ENCODE assay signal across 7 mouse cellular contexts in the genomic region with DNA sequence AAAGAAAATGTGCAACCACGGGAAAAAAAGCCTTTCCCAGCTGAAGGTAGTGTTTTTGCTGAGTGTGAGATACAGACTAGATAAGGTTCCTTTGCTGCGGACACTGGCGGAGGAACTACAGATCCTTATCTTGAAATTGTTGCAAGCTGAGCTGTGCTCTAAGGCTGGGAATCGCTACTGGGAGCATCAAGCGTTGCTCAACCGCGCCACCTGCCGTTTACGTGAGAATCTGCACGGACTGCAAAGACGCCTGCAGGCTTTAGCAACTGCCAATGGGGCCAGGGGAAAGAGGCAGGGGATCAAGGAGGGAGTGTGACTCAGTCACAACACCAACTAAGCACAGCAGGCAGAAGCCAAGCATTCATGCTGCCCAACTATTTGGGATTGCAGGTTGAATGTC.
DNase-seq lines count a peak whose midpoint lies in the region; ATAC-seq and TF ChIP-seq lines count a peak whose summit lies in the region.

No protein-coding gene starts in this region.

- H3K9ac ChIP-seq in intestine, postnatal 0 days (ENCODE audit: low read depth, low read length), result no peak overlapping the region
- H3K9ac ChIP-seq in midbrain, embryonic 15.5 days, result no peak overlapping the region

- H3K27me3 ChIP-seq in intestine, postnatal 0 days (replicated peaks; ENCODE audit: control insufficient read depth, insufficient read depth, low read length), result no peaks in the 10 kb centered on the region
- H3K27me3 ChIP-seq in limb, embryonic 10.5 days (ENCODE audit: low read depth, poor library complexity, severe bottlenecking), result no peaks in the 10 kb centered on the region
- no peaks in the 10 kb centered on the region for H3K27me3 ChIP-seq in midbrain, embryonic 15.5 days (replicated peaks)
- no peaks in the 10 kb centered on the region for H3K27me3 ChIP-seq in spleen, adult 2 months (ENCODE audit: control insufficient read depth, insufficient read depth, low read length)

- no peaks in the 10 kb centered on the region for H3K36me3 ChIP-seq in intestine, postnatal 0 days (ENCODE audit: control insufficient read depth, insufficient read depth)
- no peaks in the 10 kb centered on the region for H3K36me3 ChIP-seq in limb, embryonic 10.5 days
- H3K36me3 ChIP-seq in midbrain, embryonic 15.5 days (replicated peaks), result no peaks in the 10 kb centered on the region
- no peaks in the 10 kb centered on the region for H3K36me3 ChIP-seq in spleen, adult 2 months (ENCODE audit: control insufficient read depth, insufficient read depth, low read length)

- peak; percentile 99 for TF ChIP-seq CTCF in intestine, postnatal 0 days (IDR thresholded peaks at IDR 0.05; ENCODE audit: low read depth)
- TF ChIP-seq CTCF in spleen, adult 2 months (IDR thresholded peaks at IDR 0.05; ENCODE audit: extremely low read depth, insufficient read depth, insufficient read length, insufficient replicate concordance), result peak; percentile 93

- H3K4me3 ChIP-seq in intestine, postnatal 0 days (ENCODE audit: low read depth, low read length), result no peak overlapping the region
- H3K4me3 ChIP-seq in limb, embryonic 10.5 days, result no peak overlapping the region
- no peak overlapping the region for H3K4me3 ChIP-seq in midbrain, embryonic 15.5 days
- H3K4me3 ChIP-seq in spleen, adult 2 months (ENCODE audit: extremely low read depth, insufficient read depth, insufficient read length), result no peak overlapping the region

- DNase-seq in adrenal gland, adult 2 months, result peak; percentile 85
- peak; percentile 95 for DNase-seq in embryo, embryonic 10.5 days (ENCODE audit: low spot score)
- peak; percentile 96 for DNase-seq in heart, adult 11 months
- peak; percentile 89 for DNase-seq in limb, embryonic 10.5 days (ENCODE audit: low spot score)
- peak; percentile 22 to 67 for DNase-seq in spleen, adult 2 months (ENCODE audit: low read depth in 1 of 2, low spot score in 2 of 2)

- WGBS in intestine, postnatal 0 days, result 0% methylated on average over 11 of the region's 11 CpGs
- WGBS in limb, embryonic 10.5 days, result 0% methylated on average over 11 of the region's 11 CpGs
- 1% methylated on average over 11 of the region's 11 CpGs for WGBS in midbrain, embryonic 15.5 days
- WGBS in spleen, adult 2 months, result 1% methylated on average over 11 of the region's 11 CpGs

- H3K4me1 ChIP-seq in intestine, postnatal 0 days (replicated peaks; ENCODE audit: control insufficient read depth, insufficient read depth, low read length), result no peaks in the 10 kb centered on the region
- H3K4me1 ChIP-seq in limb, embryonic 10.5 days, result peaks cover under 1% of the 10 kb centered on the region; the same call in 1 of the 2 replicates
- peaks cover 12% of the 10 kb centered on the region; the same call in 1 of the 2 replicates for H3K4me1 ChIP-seq in midbrain, embryonic 15.5 days
- H3K4me1 ChIP-seq in spleen, adult 2 months (ENCODE audit: control insufficient read depth, insufficient read depth, insufficient read length), result no peaks in the 10 kb centered on the region

- TF ChIP-seq POLR2A in spleen, adult 2 months (IDR thresholded peaks at IDR 0.05; ENCODE audit: low read depth, low read length), result no peak

- no peak overlapping the region for H3K4me2 ChIP-seq in intestine, postnatal 0 days (replicated peaks; ENCODE audit: low read depth)
- H3K4me2 ChIP-seq in midbrain, embryonic 15.5 days, result peak overlapping the region; percentile 24; the same call in 1 of the 2 replicates

- ATAC-seq in intestine, postnatal 0 days, result peak; percentile 41
- peak; percentile 46; the same call in 1 of the 2 replicates for ATAC-seq in midbrain, embryonic 15.5 days (replicated peaks)

- no peak overlapping the region for H3K27ac ChIP-seq in intestine, postnatal 0 days (ENCODE audit: low read depth, low read length)
- no peak overlapping the region for H3K27ac ChIP-seq in limb, embryonic 10.5 days
- H3K27ac ChIP-seq in midbrain, embryonic 15.5 days, result no peak overlapping the region
- H3K27ac ChIP-seq in spleen, adult 2 months (ENCODE audit: insufficient read depth, low read length), result no peak overlapping the region

- no peaks in the 10 kb centered on the region for H3K9me3 ChIP-seq in intestine, postnatal 0 days (ENCODE audit: control insufficient read depth)
- no peaks in the 10 kb centered on the region for H3K9me3 ChIP-seq in limb, embryonic 10.5 days (replicated peaks)
- H3K9me3 ChIP-seq in midbrain, embryonic 15.5 days, result no peaks in the 10 kb centered on the region

Comparison
In these comparisons a context has a peak if more than half of its experiments do, and no peak if none do; other contexts are left out.
1. DNase-seq: peak in every context shown above with its lines; median percentile 96 in heart, adult 11 months; 95 in embryo, embryonic 10.5 days; 89 in limb, embryonic 10.5 days; 85 in adrenal gland, adult 2 months; 44 in spleen, adult 2 months.